Mouse (Mus musculus) lung, adult 2 months (tissue): ENCODE measurements around the gene H2afz. TPM values are rescaled to one million over a fixed set of nuclear protein-coding genes. Genes with fewer than 3 reads are reported as not detected.

Experiments
- DNase-seq: peaks from one replicate; pipeline ENCODE4 v3.0.0; 2022
- H3K4me1 ChIP-seq: fragments of 200-500 bp; 2 replicates; pipeline ENCODE4 v1.6.1; 2011; ENCODE audit warnings: low read length; ENCODE audit not compliant: control insufficient read depth, insufficient read depth
- H3K4me3 ChIP-seq: fragments of 200-500 bp; replicated peaks from 2 replicates; pipeline ENCODE3; 2011; ENCODE audit warnings: low read depth, mild to moderate bottlenecking, control low read depth, low read length; ENCODE audit errors: extremely low read depth
- CTCF ChIP-seq: fragments of 200-500 bp; IDR thresholded peaks from 2 replicates; pipeline ENCODE4 v1.5.1; 2011; ENCODE audit warnings: mild to moderate bottlenecking, low read length, control low read depth; ENCODE audit not compliant: insufficient read depth
- POLR2A ChIP-seq: fragments of 200-500 bp; IDR thresholded peaks from 2 replicates; pipeline ENCODE4 v1.6.1; 2011; ENCODE audit warnings: low read depth, mild to moderate bottlenecking, control low read depth, low read length, borderline replicate concordance; ENCODE audit errors: extremely low read depth
- WGBS: fragments of 180-500 bp; shearing (Covaris S2); methylation state at CpG from one replicate; pipeline ENCODE4 v1.1.7; 2018; 5-methylcytosine and 5-hydroxymethylcytosine counted together
- polyA plus RNA-seq: library from polyadenylated mRNA; depleted of rRNA; stranded (reverse); fragments of >200 nt; gene quantifications from 2 replicates; pipeline ENCODE4 v1.2.3, GENCODE M21; 2012

Gene H2afz
- polyA plus RNA-seq, 1 experiment, result 400 TPM

DNA sequence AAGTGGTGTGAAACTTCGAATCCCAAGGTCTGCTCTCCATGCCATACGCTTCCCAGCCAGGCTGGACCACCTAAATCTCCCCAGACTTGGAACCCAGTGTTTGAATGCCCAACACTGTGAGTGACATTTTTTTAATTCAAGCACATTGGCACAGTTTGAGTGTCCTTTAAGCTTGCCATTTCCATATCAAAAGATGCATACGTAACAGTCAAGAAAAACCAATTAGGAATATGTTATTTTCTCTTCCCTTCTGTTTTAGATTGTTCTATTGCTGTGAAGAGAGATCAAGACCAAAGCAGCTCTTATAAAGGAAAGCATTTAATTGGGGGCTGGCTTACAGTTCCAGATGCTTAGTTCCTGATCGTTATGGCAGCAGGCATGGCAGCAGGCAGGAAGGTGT is 2.9 kb upstream of the H2afz start:
- 96% methylated on average over 4 of the region's 4 CpGs for WGBS
- no peak for TF ChIP-seq POLR2A
- no peak for TF ChIP-seq CTCF
- DNase-seq, result no peak
- H3K4me3 ChIP-seq, result no peak overlapping the region
- H3K4me1 ChIP-seq, result no peaks in the 10 kb centered on the region

DNA sequence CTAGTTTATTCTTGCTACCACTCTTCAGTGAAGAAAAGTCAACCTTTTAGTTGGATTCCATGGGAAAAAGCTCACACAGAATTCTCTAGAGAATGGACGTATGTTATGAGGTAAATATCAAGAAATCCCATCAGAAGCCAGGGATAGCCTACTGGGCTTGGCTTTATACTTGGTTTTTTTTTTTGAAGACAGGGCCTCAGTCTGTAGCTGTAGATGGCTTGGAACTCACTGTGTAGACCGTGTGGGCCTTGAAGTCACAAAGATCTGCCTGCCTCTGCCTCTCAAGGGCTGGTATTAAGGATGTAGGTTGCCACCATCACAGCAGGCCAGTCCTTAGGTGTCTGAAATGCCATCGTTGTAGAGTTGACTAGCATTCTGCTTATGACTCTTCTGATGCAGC is 1.7 kb upstream of the H2afz start:
- Histone ChIP-seq H3K4me1 (no peaks in the 10 kb centered on the region), H3K4me3 (no peak overlapping the region)
- TF ChIP-seq CTCF (no peak), POLR2A (no peak)
- 97% methylated on average over 3 of the region's 3 CpGs for WGBS
- DNase-seq, result no peak

DNA sequence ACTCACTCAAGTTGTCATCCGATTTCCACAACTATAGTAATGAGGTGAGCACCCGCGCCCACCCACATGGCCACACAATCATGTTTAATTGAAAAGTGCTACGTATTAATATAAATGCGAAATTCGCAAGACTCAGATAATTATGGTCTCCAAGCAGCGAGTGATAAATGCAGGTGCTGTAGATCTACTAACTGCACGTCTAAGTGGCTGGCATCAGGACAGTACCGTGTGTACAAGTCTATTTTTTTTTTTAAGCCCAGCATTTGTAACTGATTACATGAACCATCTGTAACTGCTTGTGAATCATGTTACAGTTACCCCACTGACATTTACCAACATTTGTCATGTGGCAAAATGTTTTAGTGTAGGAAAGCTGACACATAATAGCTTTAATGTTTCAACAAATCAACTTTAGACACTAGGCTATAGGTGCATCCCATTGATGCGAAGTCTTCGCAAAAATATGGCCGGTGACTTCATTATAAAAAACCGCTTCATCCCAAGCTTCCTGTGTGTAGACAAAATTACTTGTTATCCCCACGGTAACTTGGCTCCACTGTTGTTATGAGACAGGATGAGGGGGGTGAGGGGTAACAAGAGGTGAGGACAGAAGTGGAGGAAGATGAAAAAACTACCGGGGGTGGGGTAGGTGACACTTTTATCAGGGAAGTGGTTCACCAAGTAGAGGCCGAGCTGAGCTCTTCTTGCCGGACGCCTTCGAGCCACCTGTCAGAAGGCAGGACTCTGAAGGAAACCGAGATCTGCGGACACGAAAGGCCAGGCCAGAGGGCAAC is 760 bp upstream of the H2afz start:
- TF ChIP-seq CTCF, result no peak
- TF ChIP-seq POLR2A, result no peak
- Histone ChIP-seq H3K4me1 (peaks cover 4% of the 10 kb centered on the region; the same call in 1 of the 2 replicates), H3K4me3 (peak overlapping the region; percentile 76)
- 32% methylated on average over 22 of the region's 22 CpGs for WGBS
- DNase-seq, result no peak

DNA sequence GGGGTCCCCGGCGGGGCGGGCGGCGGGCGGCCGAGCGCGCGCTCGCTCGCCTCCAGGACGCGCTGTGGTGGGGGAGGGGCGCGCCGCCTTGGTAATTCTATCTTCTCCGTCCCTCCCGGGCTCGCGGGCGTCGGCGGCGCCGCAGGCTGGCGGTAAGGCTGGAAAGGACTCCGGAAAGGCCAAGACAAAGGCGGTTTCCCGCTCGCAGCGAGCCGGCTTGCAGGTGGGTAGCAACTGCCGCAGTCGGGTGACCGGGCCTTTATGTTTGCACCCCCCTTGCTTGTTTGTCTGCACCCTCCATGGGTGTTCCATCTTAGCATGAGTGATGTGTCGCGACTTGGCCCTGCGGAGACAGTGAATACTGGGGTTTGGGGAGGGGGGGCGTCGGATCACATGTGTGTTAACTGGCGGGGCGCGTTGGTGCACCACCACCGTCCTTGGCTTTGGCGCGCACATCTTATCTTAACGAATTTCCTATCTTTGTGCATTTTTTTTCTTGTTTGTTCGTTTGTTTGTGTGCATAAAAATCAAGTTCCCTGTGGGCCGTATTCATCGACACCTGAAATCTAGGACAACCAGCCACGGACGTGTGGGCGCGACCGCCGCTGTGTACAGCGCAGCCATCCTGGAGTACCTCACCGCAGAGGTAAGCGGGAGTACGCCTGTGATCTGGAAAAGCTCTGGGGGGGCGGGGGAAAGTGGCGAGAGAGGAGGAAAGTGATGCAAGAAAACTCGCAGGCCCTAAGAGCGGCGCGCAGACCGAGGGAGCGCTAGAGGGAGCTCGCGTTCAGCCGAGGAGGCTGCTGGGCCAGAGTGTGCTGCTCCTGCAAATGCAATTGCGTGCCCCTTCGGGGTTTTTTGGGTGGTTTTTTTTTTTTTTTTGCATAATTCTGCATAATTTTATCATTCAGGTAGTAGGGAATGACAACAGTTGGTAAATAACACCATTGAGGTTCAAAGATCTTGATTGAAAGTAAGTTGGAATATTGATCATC is 998 bp downstream of the H2afz start:
- Histone ChIP-seq H3K4me3 (peak overlapping the region; percentile 80), H3K4me1 (peaks cover 4% of the 10 kb centered on the region; the same call in 1 of the 2 replicates)
- TF ChIP-seq CTCF (peak; percentile 88), POLR2A (no peak)
- DNase-seq, result peak; percentile 80
- under 1% methylated on average over 71 of the region's 74 CpGs for WGBS

DNA sequence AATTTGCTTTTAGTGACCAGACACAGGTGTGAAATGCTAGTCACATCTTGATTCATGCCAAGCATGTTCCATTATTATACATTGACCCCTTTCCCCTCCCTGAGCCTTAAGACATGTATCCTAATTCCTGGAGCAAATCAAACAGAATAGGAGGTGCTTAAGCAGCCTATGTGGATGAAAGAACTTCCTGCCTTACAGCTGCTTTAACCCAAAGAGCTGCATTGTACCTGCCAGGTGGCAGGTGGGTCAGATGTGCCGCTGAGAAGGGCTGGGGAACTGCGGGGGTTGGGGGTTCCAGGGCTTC is 2.8 kb downstream of the H2afz start:
- TF ChIP-seq POLR2A (no peak), CTCF (no peak)
- Histone ChIP-seq H3K4me3 (peak overlapping the region; percentile 93), H3K4me1 (peaks cover 4% of the 10 kb centered on the region; the same call in 1 of the 2 replicates)
- DNase-seq, result no peak
- WGBS, result 8% methylated on average over 2 of the region's 2 CpGs

DNA sequence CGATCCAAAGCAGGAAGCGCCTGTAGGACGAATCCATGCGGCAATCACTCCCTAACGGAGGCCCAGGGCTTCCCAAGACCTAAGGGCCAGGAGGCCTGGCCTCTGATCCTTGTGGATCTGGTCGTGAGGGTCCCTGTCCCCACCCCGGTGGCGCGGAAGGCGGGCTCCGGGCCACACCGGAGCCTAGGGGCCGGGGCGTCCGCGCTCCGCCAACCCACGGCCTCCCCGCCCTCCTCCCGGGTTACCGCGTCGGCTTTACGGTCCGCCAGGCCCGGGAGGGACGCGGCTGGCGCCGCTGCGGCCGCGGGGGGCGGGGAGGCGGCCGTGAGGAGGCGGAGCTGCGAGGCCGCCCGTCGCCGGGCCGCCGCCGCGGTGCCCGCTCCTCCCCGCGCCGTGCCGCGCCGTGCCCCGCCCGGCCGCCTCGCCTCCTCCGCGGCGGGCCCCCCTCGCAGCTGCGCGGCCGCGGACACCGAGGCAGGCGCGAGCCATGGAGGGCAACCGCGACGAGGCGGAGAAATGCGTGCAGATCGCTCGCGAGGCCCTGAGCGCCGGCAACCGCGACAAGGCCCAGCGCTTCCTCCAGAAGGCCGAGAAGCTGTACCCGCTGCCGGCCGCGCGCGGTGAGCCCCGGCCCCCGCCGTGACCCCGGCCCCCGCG is 3.3 kb downstream of the H2afz start, which contains the start of gene Dnajb14:
Gene Dnajb14 (plus strand): TSS at position 239 of the 657 bp plus-strand sequence.
- peak; percentile 69 for DNase-seq

DNA sequence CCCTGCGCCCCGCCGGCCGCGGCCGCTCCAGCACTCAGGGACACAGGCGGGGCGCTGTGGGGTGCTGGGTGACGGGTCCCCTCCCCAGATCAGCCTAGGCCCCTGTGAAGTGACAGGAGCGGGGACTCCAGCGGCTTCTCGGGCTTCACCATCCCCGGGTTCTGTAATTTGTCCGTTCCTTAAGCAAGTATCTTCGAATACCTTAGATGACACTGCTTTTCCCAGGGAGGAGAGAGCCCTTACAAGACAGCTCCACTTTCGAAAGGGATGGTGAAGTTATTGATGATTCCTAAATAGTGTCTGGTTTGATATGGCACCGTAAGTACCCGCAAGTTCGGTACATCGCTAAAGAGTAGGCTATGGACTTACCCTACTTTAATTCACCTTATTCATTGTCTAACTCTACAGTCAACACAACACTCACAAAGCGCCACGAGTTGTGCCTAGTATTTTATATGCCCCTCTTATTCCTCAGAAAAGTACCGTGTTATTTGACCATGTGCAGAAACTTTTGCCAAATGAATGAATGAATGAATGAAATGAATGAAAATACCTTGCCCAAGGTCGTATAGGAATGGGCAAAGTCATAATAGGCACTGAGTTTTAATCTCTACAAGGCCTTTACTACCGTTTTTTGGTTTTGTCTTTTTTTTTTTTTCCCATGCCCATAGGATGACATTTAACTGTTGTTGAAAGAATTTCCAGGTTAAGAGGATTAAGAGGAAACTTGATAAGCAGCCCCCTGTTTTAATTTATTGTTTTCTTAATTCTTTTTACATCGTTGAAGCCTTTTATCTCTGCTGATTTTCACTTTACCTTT is 4.0 kb downstream of the H2afz start:
- 3% methylated on average over 26 of the region's 26 CpGs for WGBS
- no peak for DNase-seq

More for the DNA sequence above, 3.3 kb downstream of the H2afz start, which contains the start of gene Dnajb14:
- H3K4me1 ChIP-seq, result peaks cover 4% of the 10 kb centered on the region; the same call in 1 of the 2 replicates
- peak within 1 kb of the TSS; percentile 93 for H3K4me3 ChIP-seq
- TF ChIP-seq POLR2A (peak; percentile 29; the same call in 1 of the 2 replicates), CTCF (no peak)
- under 1% methylated on average over 78 of the region's 94 CpGs for WGBS

DNA sequence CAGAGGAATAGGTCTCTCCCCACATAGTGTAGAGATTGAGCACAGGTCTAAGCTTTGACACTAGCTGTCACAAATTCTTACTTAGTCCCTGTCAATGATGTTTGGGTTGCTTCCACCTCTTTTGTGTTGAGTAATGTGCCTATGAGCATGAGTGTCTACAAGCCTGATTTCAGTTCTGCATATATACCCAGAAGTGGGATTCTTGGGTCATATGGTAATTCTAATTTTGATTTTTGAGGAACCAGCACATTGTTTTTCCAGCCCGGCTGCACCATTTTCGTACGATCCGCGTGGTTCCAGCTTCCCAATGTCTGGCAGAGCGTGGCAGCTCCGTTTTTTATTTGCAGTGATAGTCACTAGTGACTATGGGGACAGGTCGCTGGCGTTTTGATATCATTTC is 5.1 kb downstream of the H2afz start:
- DNase-seq, result no peak
- WGBS, result 92% methylated on average over 9 of the region's 9 CpGs
- TF ChIP-seq POLR2A, result no peak
- no peak for TF ChIP-seq CTCF

More for the DNA sequence above, 4.0 kb downstream of the H2afz start:
- TF ChIP-seq CTCF (no peak), POLR2A (no peak)
- peaks cover 4% of the 10 kb centered on the region; the same call in 1 of the 2 replicates for H3K4me1 ChIP-seq
- peak overlapping the region; percentile 93 for H3K4me3 ChIP-seq

DNA sequence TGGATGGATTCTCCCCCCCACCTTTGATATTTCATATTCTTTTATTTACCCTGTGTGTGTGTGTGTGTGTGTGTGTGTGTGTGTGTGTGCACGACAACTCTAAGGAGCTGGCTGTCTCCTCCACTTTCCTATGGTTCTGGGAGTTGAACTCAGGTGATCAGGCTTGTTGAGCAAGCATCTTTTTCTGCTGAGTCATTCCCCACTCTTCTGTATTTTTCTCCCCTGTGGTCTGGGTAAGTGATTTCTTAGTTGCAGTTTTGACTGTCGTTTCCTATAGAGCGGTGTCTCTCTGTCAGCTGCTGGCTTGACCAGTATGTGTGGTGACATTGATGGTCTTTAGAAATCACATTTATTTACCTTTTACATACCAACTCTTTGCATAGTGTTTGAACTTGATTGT is 15.0 kb downstream of the H2afz start:
- WGBS, result 50% methylated on average over 3 of the region's 3 CpGs
- peaks cover 3% of the 10 kb centered on the region; the same call in 1 of the 2 replicates for H3K4me1 ChIP-seq
- H3K4me3 ChIP-seq, result no peak overlapping the region
- TF ChIP-seq CTCF, result no peak
- no peak for TF ChIP-seq POLR2A
- DNase-seq, result no peak

More for the DNA sequence above, 5.1 kb downstream of the H2afz start:
- Histone ChIP-seq H3K4me3 (no peak overlapping the region), H3K4me1 (peaks cover 4% of the 10 kb centered on the region; the same call in 1 of the 2 replicates)
